Mouse (Mus musculus): Measurements from ENCODE around the gene Slc7a15. TPM values are rescaled to one million over a fixed set of nuclear protein-coding genes. Genes with fewer than 3 reads are reported as not detected.
A peak's percentile ranks its signal among the peaks of the same experiment; 100 is the strongest.

The Slc7a15 gene
- total and polyA plus RNA-seq, 2 experiments from 2014 or later, result not detected

DNA sequence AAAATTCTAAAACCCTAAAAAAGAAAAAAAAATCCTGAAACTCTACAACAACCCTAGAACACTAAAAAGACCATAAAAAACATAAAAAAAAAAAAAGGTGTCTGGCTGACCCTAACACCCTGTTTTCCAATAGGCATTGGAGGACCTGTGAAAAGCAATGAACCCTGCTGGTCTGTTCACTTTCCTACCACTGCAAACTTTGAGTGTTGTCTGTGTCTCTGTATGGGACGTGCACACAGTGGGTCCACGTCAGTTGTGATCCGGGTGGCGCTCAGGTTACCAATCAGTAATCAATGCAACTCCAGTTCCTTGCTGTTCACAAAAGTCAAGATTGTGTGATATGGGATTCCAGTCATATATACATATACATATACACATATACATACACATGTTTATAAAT lies 36.7 kb upstream of the Slc7a15 start:
- Histone ChIP-seq H3K4me2 (ENCODE audit: low read depth) (no peak overlapping the region), H3K9ac (no peak overlapping the region), H3K27ac (ENCODE audit: low read depth, low read length) (no peak overlapping the region), H3K36me3 (ENCODE audit: insufficient read depth) (no peaks in the 10 kb centered on the region), H3K4me3 (ENCODE audit: low read depth, low read length) (no peak overlapping the region), H3K4me1 (ENCODE audit: insufficient read depth) (no peaks in the 10 kb centered on the region), H3K9me3 (ENCODE audit: low read length) (no peaks in the 10 kb centered on the region), H3K27me3 (ENCODE audit: insufficient read depth, low read length) (no peaks in the 10 kb centered on the region)
- TF ChIP-seq CTCF (IDR thresholded peaks at IDR 0.05; ENCODE audit: low read depth), result no peak
- DNase-seq (no peak), ATAC-seq (no peak)
- WGBS, result 99% methylated on average over 4 of the region's 4 CpGs

GRCm38 (mm10) chr12:8634306-8634705 lies 35.4 kb upstream of the Slc7a15 start:
- WGBS, result 94% methylated on average over 1 of the region's 1 CpGs
- H3K9me3 ChIP-seq (ENCODE audit: low read length), result no peaks in the 10 kb centered on the region

GRCm38 (mm10) chr12:8632737-8633365 lies 34.0 kb upstream of the Slc7a15 start:
- no peak for ATAC-seq
- WGBS, result 89% methylated on average over 2 of the region's 2 CpGs
- Histone ChIP-seq H3K4me2 (ENCODE audit: low read depth) (no peak overlapping the region), H3K27me3 (ENCODE audit: insufficient read depth, low read length) (no peaks in the 10 kb centered on the region), H3K4me1 (ENCODE audit: insufficient read depth) (no peaks in the 10 kb centered on the region), H3K4me3 (ENCODE audit: low read depth, low read length) (no peak overlapping the region), H3K9me3 (ENCODE audit: low read length) (no peaks in the 10 kb centered on the region), H3K27ac (ENCODE audit: low read depth, low read length) (no peak overlapping the region), H3K9ac (no peak overlapping the region), H3K36me3 (ENCODE audit: insufficient read depth) (no peaks in the 10 kb centered on the region)
- DNase-seq, result no peak
- no peak for TF ChIP-seq CTCF (IDR thresholded peaks at IDR 0.05; ENCODE audit: low read depth)

More at GRCm38 (mm10) chr12:8634306-8634705, 35.4 kb upstream of the Slc7a15 start:
- H3K27ac ChIP-seq (ENCODE audit: low read depth, low read length), result no peak overlapping the region
- H3K4me3 ChIP-seq (ENCODE audit: low read depth, low read length), result no peak overlapping the region
- DNase-seq, result no peak
- H3K36me3 ChIP-seq (ENCODE audit: insufficient read depth), result no peaks in the 10 kb centered on the region
- H3K9ac ChIP-seq, result no peak overlapping the region
- H3K4me1 ChIP-seq (ENCODE audit: insufficient read depth), result no peaks in the 10 kb centered on the region
- no peak overlapping the region for H3K4me2 ChIP-seq (ENCODE audit: low read depth)
- ATAC-seq, result no peak
- no peak for TF ChIP-seq CTCF (IDR thresholded peaks at IDR 0.05; ENCODE audit: low read depth)
- no peaks in the 10 kb centered on the region for H3K27me3 ChIP-seq (ENCODE audit: insufficient read depth, low read length)

GRCm38 (mm10) chr12:8631691-8632090 lies 32.8 kb upstream of the Slc7a15 start:
- 92% methylated on average over 1 of the region's 1 CpGs for WGBS
- Histone ChIP-seq H3K9me3 (ENCODE audit: low read length) (no peaks in the 10 kb centered on the region), H3K27ac (ENCODE audit: low read depth, low read length) (no peak overlapping the region), H3K36me3 (ENCODE audit: insufficient read depth) (no peaks in the 10 kb centered on the region), H3K9ac (no peak overlapping the region), H3K4me3 (ENCODE audit: low read depth, low read length) (no peak overlapping the region), H3K27me3 (ENCODE audit: insufficient read depth, low read length) (no peaks in the 10 kb centered on the region), H3K4me2 (ENCODE audit: low read depth) (no peak overlapping the region), H3K4me1 (ENCODE audit: insufficient read depth) (no peaks in the 10 kb centered on the region)
- no peak for TF ChIP-seq CTCF (IDR thresholded peaks at IDR 0.05; ENCODE audit: low read depth)
- DNase-seq, result no peak
- no peak for ATAC-seq

GRCm38 (mm10) chr12:8629537-8629936 lies 30.7 kb upstream of the Slc7a15 start:
- no peak for ATAC-seq
- Histone ChIP-seq H3K27ac (ENCODE audit: low read depth, low read length) (no peak overlapping the region), H3K4me2 (ENCODE audit: low read depth) (no peak overlapping the region), H3K4me3 (ENCODE audit: low read depth, low read length) (no peak overlapping the region), H3K27me3 (ENCODE audit: insufficient read depth, low read length) (no peaks in the 10 kb centered on the region), H3K36me3 (ENCODE audit: insufficient read depth) (no peaks in the 10 kb centered on the region), H3K9me3 (ENCODE audit: low read length) (no peaks in the 10 kb centered on the region), H3K9ac (no peak overlapping the region), H3K4me1 (ENCODE audit: insufficient read depth) (no peaks in the 10 kb centered on the region)
- 96% methylated on average over 6 of the region's 6 CpGs for WGBS
- no peak for TF ChIP-seq CTCF (IDR thresholded peaks at IDR 0.05; ENCODE audit: low read depth)
- no peak for DNase-seq

GRCm38 (mm10) chr12:8620678-8621018 lies 21.8 kb upstream of the Slc7a15 start:
- Histone ChIP-seq H3K36me3 (ENCODE audit: insufficient read depth) (no peaks in the 10 kb centered on the region), H3K9me3 (ENCODE audit: low read length) (no peaks in the 10 kb centered on the region), H3K27ac (ENCODE audit: low read depth, low read length) (no peak overlapping the region), H3K4me1 (ENCODE audit: insufficient read depth) (no peaks in the 10 kb centered on the region), H3K4me2 (ENCODE audit: low read depth) (no peak overlapping the region), H3K27me3 (ENCODE audit: insufficient read depth, low read length) (no peaks in the 10 kb centered on the region), H3K9ac (no peak overlapping the region), H3K4me3 (ENCODE audit: low read depth, low read length) (no peak overlapping the region)
- TF ChIP-seq CTCF (IDR thresholded peaks at IDR 0.05; ENCODE audit: low read depth), result no peak
- DNase-seq (no peak), ATAC-seq (no peak)
- WGBS, result 71% methylated on average over 5 of the region's 5 CpGs

DNA sequence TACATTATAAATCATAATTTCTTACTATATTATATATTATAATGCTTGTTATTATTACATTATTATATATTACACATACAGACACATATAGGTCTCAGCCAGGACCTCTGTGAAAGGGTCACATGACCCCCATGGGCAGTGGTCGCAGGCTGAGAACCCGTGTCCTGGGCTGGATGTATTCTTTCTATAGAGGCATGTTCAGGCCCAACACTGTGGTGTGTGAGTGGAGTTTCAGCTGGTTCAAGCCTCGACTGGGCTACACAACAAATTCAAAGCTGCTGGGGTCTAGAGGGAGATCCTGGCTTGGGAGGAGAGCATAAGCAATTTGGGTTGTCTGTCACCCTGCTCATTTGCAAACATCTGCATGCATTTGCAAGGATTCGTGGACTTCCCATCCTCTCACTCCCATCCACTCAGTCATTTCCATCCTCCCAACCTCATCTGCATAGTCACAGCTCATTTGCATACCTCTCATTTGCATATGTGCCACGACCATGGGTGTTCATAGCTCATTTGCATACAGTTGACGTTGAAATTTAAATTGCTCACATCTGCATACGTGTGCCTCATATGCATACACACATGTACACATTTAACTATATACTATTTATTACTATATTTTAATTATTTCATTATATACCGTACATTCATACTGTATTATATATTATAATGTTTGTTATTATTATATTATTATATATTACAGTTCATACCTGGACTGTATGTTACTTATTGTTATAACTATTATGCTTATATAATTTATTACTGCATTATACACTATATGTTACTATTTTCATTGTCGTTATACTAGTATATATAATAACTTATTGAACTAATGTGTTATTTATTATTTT lies 21.2 kb upstream of the Slc7a15 start:
- Histone ChIP-seq H3K4me3 (ENCODE audit: low read depth, low read length) (no peak overlapping the region), H3K27me3 (ENCODE audit: insufficient read depth, low read length) (no peaks in the 10 kb centered on the region), H3K9me3 (ENCODE audit: low read length) (no peaks in the 10 kb centered on the region), H3K27ac (ENCODE audit: low read depth, low read length) (no peak overlapping the region), H3K4me1 (ENCODE audit: insufficient read depth) (no peaks in the 10 kb centered on the region), H3K4me2 (ENCODE audit: low read depth) (no peak overlapping the region), H3K36me3 (ENCODE audit: insufficient read depth) (no peaks in the 10 kb centered on the region), H3K9ac (no peak overlapping the region)
- ATAC-seq (peak; percentile 51; the same call in 1 of the 2 replicates), DNase-seq (no peak)
- 69% methylated on average over 9 of the region's 9 CpGs for WGBS
- no peak for TF ChIP-seq CTCF (IDR thresholded peaks at IDR 0.05; ENCODE audit: low read depth)
